Mouse (Mus musculus) kidney, embryonic 15.5 days (tissue): Measurements from ENCODE around the gene Plxnb2. TPM values are rescaled to one million over a fixed set of nuclear protein-coding genes. Genes with fewer than 3 reads are reported as not detected.
A peak's percentile ranks its signal among the peaks of the same experiment; 100 is the strongest.

Source experiments
- ATAC-seq: fragments of 200-750 bp; cut with Nextera tagmentation; replicated peaks from 2 replicates; pipeline ENCODE4 v1.8.0; 2017; ENCODE audit warnings: moderate TSS enrichment; ENCODE audit not compliant: low FRiP score
- H3K27ac ChIP-seq: fragments of 300-500 bp; sonication (generic); 2 replicates; pipeline ENCODE4 v1.5.1; 2015; ENCODE audit warnings: mild to moderate bottlenecking, inconsistent platforms
- H3K27me3 ChIP-seq: fragments of 300-500 bp; sonication (generic); 2 replicates; pipeline ENCODE4 v1.6.1; 2015; ENCODE audit warnings: inconsistent platforms
- H3K36me3 ChIP-seq: fragments of 300-500 bp; sonication (generic); 2 replicates; pipeline ENCODE4 v1.6.1; 2015; ENCODE audit warnings: inconsistent platforms
- H3K4me1 ChIP-seq: fragments of 300-500 bp; sonication (generic); 2 replicates; pipeline ENCODE4 v1.6.1; 2015; ENCODE audit warnings: inconsistent platforms
- H3K4me2 ChIP-seq: fragments of 300-500 bp; sonication (generic); 2 replicates; pipeline ENCODE4 v1.6.1; 2015; ENCODE audit warnings: moderate library complexity, mild to moderate bottlenecking, inconsistent platforms
- H3K4me3 ChIP-seq: fragments of 300-500 bp; sonication (generic); replicated peaks from 2 replicates; pipeline ENCODE4 v1.5.1; 2015; ENCODE audit warnings: mild to moderate bottlenecking, inconsistent platforms
- H3K9ac ChIP-seq: fragments of 300-500 bp; sonication (generic); 2 replicates; pipeline ENCODE4 v1.6.1; 2015; ENCODE audit warnings: mild to moderate bottlenecking, inconsistent platforms
- H3K9me3 ChIP-seq: fragments of 300-500 bp; sonication (generic); replicated peaks from 2 replicates; pipeline ENCODE4 v1.6.1; 2016; ENCODE audit warnings: inconsistent platforms
- WGBS: fragments of 180-500 bp; shearing (Covaris S2); methylation state at CpG from one replicate; pipeline ENCODE4 v1.1.7; 2015; ENCODE audit warnings: mixed read lengths; 5-methylcytosine and 5-hydroxymethylcytosine counted together
- polyA plus RNA-seq: library from polyadenylated mRNA; unstranded; fragments of >200 nt; fragmentation: Nextera tagmentation; extraction: Ambion mirVana; gene quantifications from 2 replicates; pipeline ENCODE4 v1.2.1, GENCODE M21; 2015

Gene Plxnb2
- polyA plus RNA-seq, 1 experiment from 2014 or later = 160 TPM

GRCm38 (mm10) chr15:89178260-89178860 lies 2.2 kb downstream of the Plxnb2 start:
- Histone ChIP-seq H3K27ac (peak overlapping the region; percentile 96), H3K9ac (peak overlapping the region; percentile 90), H3K27me3 (no peaks in the 10 kb centered on the region), H3K9me3 (no peaks in the 10 kb centered on the region), H3K4me1 (peaks cover 88% of the 10 kb centered on the region), H3K4me2 (peak overlapping the region; percentile 85), H3K4me3 (peak overlapping the region; percentile 91), H3K36me3 (no peaks in the 10 kb centered on the region)
- 70% methylated on average over 7 of the region's 7 CpGs for WGBS
- no peak for ATAC-seq

DNA sequence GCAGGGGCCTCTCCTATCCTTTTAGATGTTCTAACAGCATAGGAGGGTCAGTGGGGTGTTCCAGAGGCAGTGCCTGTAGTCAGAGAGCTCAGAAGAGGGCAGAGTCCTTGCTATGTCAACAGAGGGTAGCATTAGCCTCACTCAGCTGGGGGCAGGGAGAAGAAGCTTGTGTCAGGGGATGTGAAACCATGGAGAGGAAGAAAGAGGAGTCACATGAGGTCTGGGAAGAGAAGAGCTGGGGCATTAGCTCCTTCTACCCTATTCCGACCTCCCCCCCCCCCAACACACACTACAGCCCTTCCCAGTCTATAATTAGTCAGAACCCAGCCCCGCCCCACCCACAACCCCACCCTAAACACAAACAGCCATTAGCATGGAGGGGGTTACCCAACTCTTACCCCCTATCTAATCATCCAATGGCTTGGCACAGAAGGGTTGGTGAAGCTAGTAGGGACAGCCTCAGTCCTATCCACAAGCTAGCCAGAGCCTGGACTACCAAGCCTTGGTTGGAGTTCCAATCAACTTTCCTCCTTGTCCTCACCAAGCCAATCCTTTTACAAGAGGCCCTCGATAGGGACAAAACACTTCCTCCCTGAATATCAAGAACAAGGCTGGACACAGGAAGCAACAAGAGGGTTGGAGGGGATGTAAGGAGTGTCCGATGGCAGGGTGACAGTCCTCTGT lies 2.9 kb downstream of the Plxnb2 start:
- WGBS = 70% methylated on average over 4 of the region's 4 CpGs
- peak overlapping the region; percentile 91; the same call in 1 of the 2 replicates for H3K4me3 ChIP-seq
- H3K4me1 ChIP-seq = peaks cover 89% of the 10 kb centered on the region
- H3K27me3 ChIP-seq = no peaks in the 10 kb centered on the region
- H3K27ac ChIP-seq = peak overlapping the region; percentile 96
- no peaks in the 10 kb centered on the region for H3K9me3 ChIP-seq
- no peaks in the 10 kb centered on the region for H3K36me3 ChIP-seq
- no peak for ATAC-seq
- no peak overlapping the region for H3K9ac ChIP-seq
- peak overlapping the region; percentile 85 for H3K4me2 ChIP-seq

GRCm38 (mm10) chr15:89177121-89177520 lies 3.5 kb downstream of the Plxnb2 start:
- 14% methylated on average over 5 of the region's 5 CpGs for WGBS
- no peaks in the 10 kb centered on the region for H3K27me3 ChIP-seq
- no peaks in the 10 kb centered on the region for H3K36me3 ChIP-seq
- ATAC-seq = no peak
- H3K4me1 ChIP-seq = peaks cover 89% of the 10 kb centered on the region
- no peak overlapping the region for H3K9ac ChIP-seq
- H3K27ac ChIP-seq = peak overlapping the region; percentile 96
- peak overlapping the region; percentile 13; the same call in 1 of the 2 replicates for H3K4me3 ChIP-seq
- peak overlapping the region; percentile 85 for H3K4me2 ChIP-seq
- H3K9me3 ChIP-seq = no peaks in the 10 kb centered on the region

DNA sequence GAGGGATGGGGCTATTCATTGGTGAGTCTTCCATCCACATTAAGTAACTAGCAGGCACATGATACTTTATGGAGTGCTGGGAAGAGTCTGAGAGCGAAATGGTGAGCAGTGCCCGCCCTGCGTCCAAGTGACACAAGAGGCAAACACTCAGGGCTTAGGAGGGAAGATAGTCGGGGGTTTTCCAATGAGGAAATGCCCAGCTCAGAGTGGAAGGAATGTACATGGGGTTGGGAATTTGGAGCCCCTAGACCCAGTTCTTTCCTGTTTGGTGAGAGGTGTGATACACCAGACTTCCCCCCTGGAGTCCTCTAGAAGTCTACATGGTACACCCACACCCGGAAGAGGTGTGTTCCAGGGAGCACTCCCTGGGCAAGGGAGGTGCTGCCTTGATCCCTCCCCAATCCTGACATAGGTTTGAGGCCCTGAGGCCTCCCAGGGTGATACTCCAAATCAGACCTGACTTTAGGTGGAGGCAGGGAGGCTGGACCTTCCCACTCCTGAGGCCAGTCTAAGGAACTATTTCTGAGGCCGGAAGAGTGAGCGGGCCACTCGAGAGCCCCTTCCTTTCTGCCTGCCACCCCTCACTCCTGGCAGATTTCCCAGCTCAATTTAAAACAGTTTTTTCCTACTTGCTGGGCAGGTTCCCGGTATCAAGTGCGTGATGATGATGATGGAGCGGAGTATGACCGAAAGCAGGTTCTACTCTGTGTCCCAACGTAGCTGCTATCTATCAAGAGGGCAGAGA lies 5.0 kb downstream of the Plxnb2 start:
- H3K27ac ChIP-seq = no peak overlapping the region
- H3K27me3 ChIP-seq = no peaks in the 10 kb centered on the region
- WGBS = 73% methylated on average over 13 of the region's 13 CpGs
- H3K9me3 ChIP-seq = no peaks in the 10 kb centered on the region
- no peak overlapping the region for H3K4me2 ChIP-seq
- peaks cover 90% of the 10 kb centered on the region for H3K4me1 ChIP-seq
- no peak for ATAC-seq
- H3K36me3 ChIP-seq = no peaks in the 10 kb centered on the region
- H3K4me3 ChIP-seq = no peak overlapping the region
- no peak overlapping the region for H3K9ac ChIP-seq

- 44% methylated on average over 11 of the region's 11 CpGs for WGBS
- H3K4me1 ChIP-seq = peaks cover 97% of the 10 kb centered on the region
- H3K4me3 ChIP-seq = no peak overlapping the region
Observed at GRCm38 (mm10) chr15:89174889-89175339, 5.7 kb downstream of the Plxnb2 start.

DNA sequence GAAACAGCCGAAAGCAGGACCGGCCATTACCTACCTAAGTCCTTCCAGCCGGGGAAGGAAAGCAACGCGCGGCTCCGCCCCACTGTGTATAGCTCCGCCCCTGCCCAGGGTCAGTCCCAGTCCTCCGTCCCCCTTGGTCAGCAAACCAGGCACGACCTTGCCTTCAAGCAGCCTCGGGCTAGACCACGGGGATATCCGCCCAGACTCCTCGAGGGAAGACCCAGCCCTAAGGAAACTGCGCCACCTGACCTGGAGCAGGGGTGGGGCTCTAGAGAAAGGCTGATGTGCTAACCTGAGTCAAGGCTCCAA lies 6.7 kb downstream of the Plxnb2 start:
- ATAC-seq = peak; percentile 63
- H3K27me3 ChIP-seq = no peaks in the 10 kb centered on the region
- peaks cover 98% of the 10 kb centered on the region for H3K4me1 ChIP-seq
- peak overlapping the region; percentile 66 for H3K27ac ChIP-seq
- whole genome bisulfite sequencing = under 1% methylated on average over 15 of the region's 15 CpGs
- no peaks in the 10 kb centered on the region for H3K9me3 ChIP-seq
- H3K9ac ChIP-seq = peak overlapping the region; percentile 62
- no peaks in the 10 kb centered on the region for H3K36me3 ChIP-seq
- H3K4me2 ChIP-seq = peak overlapping the region; percentile 99
- H3K4me3 ChIP-seq = peak overlapping the region; percentile 57

More at GRCm38 (mm10) chr15:89174889-89175339, 5.7 kb downstream of the Plxnb2 start:
- ATAC-seq = no peak
- Histone ChIP-seq H3K4me2 (no peak overlapping the region), H3K9ac (no peak overlapping the region), H3K27me3 (no peaks in the 10 kb centered on the region), H3K36me3 (no peaks in the 10 kb centered on the region), H3K27ac (no peak overlapping the region), H3K9me3 (no peaks in the 10 kb centered on the region)

DNA sequence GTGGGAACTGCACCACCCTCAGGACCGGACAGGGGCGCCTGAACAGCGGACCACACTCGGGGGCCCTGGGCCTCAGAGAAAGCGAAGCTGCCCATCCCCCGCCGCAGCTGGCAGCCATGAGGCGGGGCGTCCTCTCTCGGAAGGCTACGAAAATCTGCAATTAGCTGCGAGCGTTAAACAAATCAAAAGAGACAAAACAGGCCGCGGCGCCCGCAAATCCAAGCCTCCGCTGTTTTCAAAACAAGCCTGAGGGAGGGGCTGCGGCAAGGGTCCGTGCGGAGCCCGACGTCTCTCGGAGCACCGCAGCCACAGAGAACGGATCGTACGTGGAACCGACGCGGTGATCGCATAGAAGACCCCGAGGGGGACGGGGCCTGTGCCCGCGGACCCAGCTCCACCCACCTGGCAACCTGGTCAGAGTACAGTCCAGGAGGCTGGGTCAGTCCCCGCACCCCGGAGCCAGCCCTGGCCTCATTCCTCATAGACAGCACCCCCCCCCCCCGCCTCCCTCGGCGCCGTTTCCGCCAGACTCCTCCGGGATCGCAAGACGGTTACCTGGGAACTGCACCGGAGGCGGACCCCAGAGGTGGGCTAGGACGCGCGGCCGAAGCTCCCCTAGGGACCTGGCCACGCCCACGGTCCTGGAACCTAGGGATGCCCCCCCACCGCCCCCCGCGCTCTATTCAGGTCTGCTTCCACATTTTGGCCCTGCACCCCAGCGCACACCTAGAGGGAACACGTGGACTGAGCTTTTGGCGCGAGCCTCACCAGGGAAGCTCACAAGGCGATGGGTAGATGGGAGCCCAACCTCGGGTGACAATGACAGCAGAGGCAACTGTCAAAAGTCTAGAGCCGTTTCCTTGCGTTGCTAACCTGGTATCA lies 7.3 kb downstream of the Plxnb2 start:
- ATAC-seq = peak; percentile 19; the same call in 1 of the 2 replicates
- H3K4me1 ChIP-seq = peaks cover 98% of the 10 kb centered on the region
- H3K9ac ChIP-seq = peak overlapping the region; percentile 62
- peak overlapping the region; percentile 57 for H3K4me3 ChIP-seq
- H3K27ac ChIP-seq = peak overlapping the region; percentile 66
- under 1% methylated on average over 65 of the region's 65 CpGs for WGBS
- H3K27me3 ChIP-seq = no peaks in the 10 kb centered on the region
- H3K9me3 ChIP-seq = no peaks in the 10 kb centered on the region
- peak overlapping the region; percentile 99 for H3K4me2 ChIP-seq
- H3K36me3 ChIP-seq = peaks cover 2% of the 10 kb centered on the region

- WGBS = 53% methylated on average over 17 of the region's 17 CpGs
- peaks cover 93% of the 10 kb centered on the region for H3K4me1 ChIP-seq
- H3K9ac ChIP-seq = peak overlapping the region; percentile 62
- H3K27me3 ChIP-seq = no peaks in the 10 kb centered on the region
- H3K9me3 ChIP-seq = no peaks in the 10 kb centered on the region
- peak overlapping the region; percentile 57 for H3K4me3 ChIP-seq
- H3K36me3 ChIP-seq = peaks cover 11% of the 10 kb centered on the region
- peak overlapping the region; percentile 99 for H3K4me2 ChIP-seq
- H3K27ac ChIP-seq = peak overlapping the region; percentile 66
- ATAC-seq = no peak
Observed at GRCm38 (mm10) chr15:89172276-89172935, 8.2 kb downstream of the Plxnb2 start.

DNA sequence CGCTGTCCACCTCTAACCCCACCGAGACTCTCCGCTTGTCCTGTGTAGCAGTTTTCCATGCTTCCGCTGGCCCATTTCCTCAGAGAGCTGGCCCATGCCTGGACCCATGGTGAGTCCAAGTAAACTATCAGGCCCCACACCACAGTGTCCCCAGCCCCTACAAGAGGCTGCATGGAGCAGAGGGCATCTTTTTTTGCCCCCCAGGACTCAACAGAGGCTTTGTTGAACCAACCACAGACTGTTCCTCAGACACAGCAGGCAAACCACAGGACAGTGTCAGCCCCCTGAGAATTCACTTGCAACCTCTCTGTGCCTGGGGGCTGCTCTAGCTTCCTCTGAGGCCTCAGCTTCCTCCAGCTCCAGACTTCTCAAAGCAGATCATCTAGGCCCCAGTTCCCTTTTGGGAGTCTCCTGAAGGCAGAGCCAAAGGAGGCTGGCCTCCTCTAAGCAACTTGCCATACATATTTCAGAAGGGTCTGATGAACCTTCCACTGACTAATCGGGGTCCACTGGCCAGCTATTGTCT lies 9.0 kb downstream of the Plxnb2 start:
- Histone ChIP-seq H3K9me3 (no peaks in the 10 kb centered on the region), H3K4me1 (peaks cover 84% of the 10 kb centered on the region), H3K27me3 (no peaks in the 10 kb centered on the region), H3K36me3 (peaks cover 19% of the 10 kb centered on the region), H3K9ac (no peak overlapping the region), H3K27ac (0 out of 2 replicates have a peak overlapping the region, but pooled peaks have one; percentile 14), H3K4me3 (no peak overlapping the region), H3K4me2 (no peak overlapping the region)
- ATAC-seq = no peak
- WGBS = 89% methylated on average over 5 of the region's 5 CpGs

DNA sequence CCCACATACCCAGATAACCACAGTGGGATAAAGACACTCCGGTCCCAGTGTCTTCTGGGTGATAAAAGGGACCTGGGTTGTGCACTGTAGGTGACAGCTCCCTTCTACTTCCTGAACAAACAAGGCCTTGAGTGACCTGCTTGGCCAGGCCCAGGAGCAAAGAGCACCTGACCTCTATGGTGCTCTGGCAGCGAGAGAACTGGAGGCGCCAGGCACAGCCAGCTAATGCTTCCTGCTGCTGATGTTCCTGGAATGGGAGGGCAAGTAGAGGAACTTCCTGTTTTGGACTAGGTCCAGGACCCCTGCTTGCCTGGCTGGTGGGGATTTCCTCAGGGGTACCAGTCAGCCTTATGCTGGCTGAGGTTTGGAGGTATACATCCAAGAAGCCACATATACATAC lies 10.5 kb downstream of the Plxnb2 start:
- Histone ChIP-seq H3K4me3 (peak overlapping the region; percentile 15; the same call in 1 of the 2 replicates), H3K27ac (peak overlapping the region; percentile 92), H3K36me3 (peaks cover 34% of the 10 kb centered on the region), H3K27me3 (no peaks in the 10 kb centered on the region), H3K9ac (0 out of 2 replicates have a peak overlapping the region, but pooled peaks have one; percentile 19), H3K4me1 (peaks cover 70% of the 10 kb centered on the region), H3K9me3 (no peaks in the 10 kb centered on the region), H3K4me2 (peak overlapping the region; percentile 33)
- no peak for ATAC-seq
- 45% methylated on average over 3 of the region's 3 CpGs for WGBS

- H3K27me3 ChIP-seq = no peaks in the 10 kb centered on the region
- peak overlapping the region; percentile 15 for H3K4me3 ChIP-seq
- peak overlapping the region; percentile 92 for H3K27ac ChIP-seq
- WGBS = under 1% methylated on average over 10 of the region's 10 CpGs
- H3K9ac ChIP-seq = 0 out of 2 replicates have a peak overlapping the region, but pooled peaks have one; percentile 19
- H3K4me1 ChIP-seq = peaks cover 63% of the 10 kb centered on the region
- peaks cover 40% of the 10 kb centered on the region for H3K36me3 ChIP-seq
- H3K9me3 ChIP-seq = no peaks in the 10 kb centered on the region
- peak; percentile 82 for ATAC-seq
- peak overlapping the region; percentile 33 for H3K4me2 ChIP-seq
Observed at GRCm38 (mm10) chr15:89169431-89169830, 11.2 kb downstream of the Plxnb2 start.
